Mouse (Mus musculus) MEL-GATA-1-ER (cell line): Measurements from ENCODE around the gene Gm36028.

ENCODE experiments used
- DNase-seq: peaks from one replicate; pipeline ENCODE4 v3.0.0-alpha.2; 2012; ENCODE audit warnings: low read depth; ENCODE audit errors: extremely low read depth

The Gm36028 gene

DNA sequence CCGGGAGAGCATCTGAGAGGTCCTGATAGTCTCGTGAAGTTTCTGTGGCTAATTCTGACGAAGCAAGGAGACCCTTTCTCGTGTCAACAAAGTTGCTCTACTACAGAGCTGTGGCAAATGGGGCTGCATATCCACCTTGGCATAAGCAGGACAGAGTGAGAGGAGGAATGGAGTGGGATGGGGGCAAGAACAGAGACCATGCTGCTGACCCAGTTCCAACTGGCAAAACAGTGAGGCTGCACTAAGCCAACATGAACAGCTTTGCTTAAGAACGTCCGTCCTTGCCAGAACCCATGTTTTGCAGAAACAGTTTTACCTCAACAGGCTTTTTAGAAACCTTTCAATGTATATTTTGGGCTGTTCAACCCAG is 51.3 kb downstream of the Gm36028 start:
- DNase-seq = no peak

GRCm38 (mm10) chr16:37808866-37809622 is 51.9 kb downstream of the Gm36028 start:
- DNase-seq = no peak

DNA sequence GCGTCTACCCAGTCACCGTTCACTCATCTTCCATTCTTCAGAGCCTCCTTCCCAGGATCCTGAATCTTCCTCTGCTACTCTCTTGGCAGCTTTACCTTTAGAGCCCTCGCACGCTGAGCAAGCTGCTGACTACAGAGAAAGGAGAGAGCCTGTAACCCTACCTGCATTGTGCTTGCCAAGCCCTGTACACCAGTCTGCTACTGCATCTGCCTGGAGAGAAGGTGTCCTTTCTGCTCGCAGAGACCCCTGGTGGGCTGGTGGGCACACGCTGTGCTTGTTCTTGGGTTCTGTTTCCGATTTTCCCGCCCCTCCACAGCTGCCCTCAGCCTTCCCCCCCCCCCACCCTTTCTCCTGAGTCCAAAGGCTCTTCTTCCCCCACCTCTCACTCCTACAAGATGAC is 53.7 kb downstream of the Gm36028 start:
- no peak for DNase-seq

GRCm38 (mm10) chr16:37805746-37806495 is 55.0 kb downstream of the Gm36028 start:
- no peak for DNase-seq

- no peak for DNase-seq
Measured at GRCm38 (mm10) chr16:37803387-37803950, 57.5 kb downstream of the Gm36028 start.

GRCm38 (mm10) chr16:37802686-37803295 is 58.2 kb downstream of the Gm36028 start:
- DNase-seq = no peak

- no peak for DNase-seq
Measured at GRCm38 (mm10) chr16:37801097-37801496, 59.8 kb downstream of the Gm36028 start.
